Mouse (Mus musculus): Measurements from ENCODE around the gene Ralgps1. TPM values are rescaled to one million over a fixed set of nuclear protein-coding genes. Genes with fewer than 3 reads are reported as not detected.

Gene Ralgps1
- total and polyA plus RNA-seq, 3 experiments = 0.89 to 2.6 TPM; not detected in 1

- TF ChIP-seq ETS1 (IDR thresholded peaks at IDR 0.05; ENCODE audit: low read depth, low read length) (no peak), KAT2A (conservative IDR thresholded peaks at IDR 0.05; ENCODE audit: low read depth, low read length) (no peak), BHLHE40 (IDR thresholded peaks at IDR 0.05; ENCODE audit: borderline replicate concordance, low read depth, low read length) (no peak), NELFE (IDR thresholded peaks at IDR 0.05; ENCODE audit: low read depth, low read length) (no peak), HCFC1 (IDR thresholded peaks at IDR 0.05; ENCODE audit: low read depth, low read length) (no peak)
Observed at GRCm38 (mm10) chr2:33349581-33349980, 21.7 kb downstream of the Ralgps1 start.

DNA sequence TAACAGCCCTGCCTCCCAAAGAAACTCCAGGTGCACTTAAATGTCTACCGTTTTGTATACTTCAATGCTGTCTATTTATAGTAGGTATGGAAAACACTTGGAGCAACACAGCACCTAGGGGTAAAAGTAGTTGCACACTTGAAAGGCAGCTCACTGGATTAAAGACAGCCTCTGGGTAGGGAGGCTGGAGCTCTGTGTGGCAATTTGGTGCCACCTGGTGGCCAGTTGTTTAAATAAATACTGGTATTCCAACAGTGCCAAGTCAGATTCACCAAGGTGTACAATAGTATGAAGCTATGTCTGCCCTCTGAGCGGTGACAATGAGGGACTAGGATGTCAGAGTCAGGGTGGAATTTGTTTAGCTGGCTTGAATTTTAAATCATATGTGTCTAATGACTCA lies 22.2 kb downstream of the Ralgps1 start:
- H3K27me3 ChIP-seq (ENCODE audit: control insufficient read depth in 1 of 2, insufficient read depth in 2 of 2, low read length in 2 of 2) = no peaks in the 10 kb centered on the region
- H3K9me3 ChIP-seq (replicated peaks; ENCODE audit: insufficient read depth, low read length) = no peaks in the 10 kb centered on the region
- H3K79me2 ChIP-seq (ENCODE audit: control insufficient read depth, insufficient read depth, low read length, poor library complexity) = no peaks in the 10 kb centered on the region
- H3K36me3 ChIP-seq (ENCODE audit: control insufficient read depth in 1 of 2, insufficient read depth in 2 of 2, low read length in 2 of 2) = no peaks in the 10 kb centered on the region
- H3K4me1 ChIP-seq (ENCODE audit: control insufficient read depth in 1 of 2, insufficient read depth in 2 of 2, low read length in 2 of 2) = no peaks in the 10 kb centered on the region
- H3K4me3 ChIP-seq (ENCODE audit: control insufficient read depth in 1 of 2, insufficient read depth in 1 of 2, low read depth in 2 of 2, low read length in 2 of 2) = no peak overlapping the region
- H3K27ac ChIP-seq (ENCODE audit: control insufficient read depth, low read depth, low read length) = no peak overlapping the region
- DNase-seq (ENCODE audit: low read depth, low spot score) = peak; percentile 79
- no peak overlapping the region for H3K9ac ChIP-seq (ENCODE audit: control insufficient read depth, low read depth, low read length, poor library complexity, severe bottlenecking)
- peak; percentile 75 to 95 (median 83) for TF ChIP-seq CTCF (IDR thresholded peaks at IDR 0.05 in 2 of 3, conservative IDR thresholded peaks at IDR 0.05 in 1 of 3; ENCODE audit: control insufficient read depth in 1 of 3, insufficient read depth in 1 of 3, low read depth in 2 of 3, low read length in 3 of 3, poor library complexity in 1 of 3, severe bottlenecking in 1 of 3)
- TF ChIP-seq MEF2A (IDR thresholded peaks at IDR 0.05; ENCODE audit: extremely low read depth, insufficient replicate concordance, low read depth, low read length, poor library complexity, severe bottlenecking) = no peak
- TF ChIP-seq SMC3 (IDR thresholded peaks at IDR 0.05; ENCODE audit: low read depth, low read length) = peak; percentile 97
- peak; percentile 91 for TF ChIP-seq ZC3H11A (IDR thresholded peaks at IDR 0.05; ENCODE audit: low read depth, low read length)
- TF ChIP-seq RAD21 (IDR thresholded peaks at IDR 0.05; ENCODE audit: low read depth, low read length) = peak; percentile 98
- no peak for TF ChIP-seq GABPA (IDR thresholded peaks at IDR 0.05; ENCODE audit: low read depth, low read length)
- TF ChIP-seq MAX (IDR thresholded peaks at IDR 0.05; ENCODE audit: low read length) = no peak

More at GRCm38 (mm10) chr2:33349581-33349980, 21.7 kb downstream of the Ralgps1 start:
- Histone ChIP-seq H3K9ac (ENCODE audit: control insufficient read depth, low read depth, low read length, poor library complexity, severe bottlenecking) (no peak overlapping the region), H3K4me1 (ENCODE audit: control insufficient read depth in 1 of 2, insufficient read depth in 2 of 2, low read length in 2 of 2) (no peaks in the 10 kb centered on the region), H3K79me2 (ENCODE audit: control insufficient read depth, insufficient read depth, low read length, poor library complexity) (no peaks in the 10 kb centered on the region), H3K9me3 (replicated peaks; ENCODE audit: insufficient read depth, low read length) (no peaks in the 10 kb centered on the region), H3K36me3 (ENCODE audit: control insufficient read depth in 1 of 2, insufficient read depth in 2 of 2, low read length in 2 of 2) (no peaks in the 10 kb centered on the region), H3K27ac (ENCODE audit: control insufficient read depth, low read depth, low read length) (no peak overlapping the region), H3K4me3 (ENCODE audit: control insufficient read depth in 1 of 2, insufficient read depth in 1 of 2, low read depth in 2 of 2, low read length in 2 of 2) (no peak overlapping the region), H3K27me3 (ENCODE audit: control insufficient read depth in 1 of 2, insufficient read depth in 2 of 2, low read length in 2 of 2) (no peaks in the 10 kb centered on the region)
- no peak for DNase-seq (ENCODE audit: low read depth, low spot score)

DNA sequence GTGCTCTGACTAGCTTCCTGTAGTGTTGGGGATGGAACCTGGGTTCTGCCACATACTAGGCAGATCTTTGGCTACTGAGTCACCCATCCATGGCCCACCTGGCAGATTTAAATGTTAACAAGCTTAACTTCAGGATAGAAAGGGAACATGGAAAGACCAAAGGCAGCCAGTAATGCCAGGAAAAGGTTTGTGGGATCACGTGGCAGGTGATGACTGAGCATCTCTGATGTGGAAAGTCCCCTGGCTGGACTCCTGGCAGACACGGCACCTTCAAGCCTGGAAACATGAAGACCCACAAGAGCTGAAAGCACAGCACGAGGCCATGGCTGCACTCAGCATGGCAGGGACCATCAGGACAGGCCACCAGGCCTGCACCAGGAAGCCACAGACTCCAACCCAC lies 23.0 kb downstream of the Ralgps1 start:
- H3K9ac ChIP-seq (ENCODE audit: control insufficient read depth, low read depth, low read length, poor library complexity, severe bottlenecking) = no peak overlapping the region
- H3K9me3 ChIP-seq (replicated peaks; ENCODE audit: insufficient read depth, low read length) = no peaks in the 10 kb centered on the region
- TF ChIP-seq MAX (IDR thresholded peaks at IDR 0.05; ENCODE audit: low read length) (no peak), CHD1 (IDR thresholded peaks at IDR 0.05; ENCODE audit: low read depth, low read length) (no peak), MAZ (IDR thresholded peaks at IDR 0.05; ENCODE audit: low read depth, low read length) (no peak), GABPA (IDR thresholded peaks at IDR 0.05; ENCODE audit: low read depth, low read length) (no peak), NRF1 (IDR thresholded peaks at IDR 0.05; ENCODE audit: insufficient read depth, low read depth, low read length, poor library complexity, severe bottlenecking) (no peak), NELFE (IDR thresholded peaks at IDR 0.05; ENCODE audit: low read depth, low read length) (no peak), MEF2A (IDR thresholded peaks at IDR 0.05; ENCODE audit: extremely low read depth, insufficient replicate concordance, low read depth, low read length, poor library complexity, severe bottlenecking) (no peak)
- no peaks in the 10 kb centered on the region for H3K79me2 ChIP-seq (ENCODE audit: control insufficient read depth, insufficient read depth, low read length, poor library complexity)
- H3K36me3 ChIP-seq (ENCODE audit: control insufficient read depth in 1 of 2, insufficient read depth in 2 of 2, low read length in 2 of 2) = no peaks in the 10 kb centered on the region
- H3K4me1 ChIP-seq (ENCODE audit: control insufficient read depth in 1 of 2, insufficient read depth in 2 of 2, low read length in 2 of 2) = no peaks in the 10 kb centered on the region
- no peak for DNase-seq (ENCODE audit: low read depth, low spot score)
- H3K27ac ChIP-seq (ENCODE audit: control insufficient read depth, low read depth, low read length) = no peak overlapping the region
- H3K27me3 ChIP-seq (ENCODE audit: control insufficient read depth in 1 of 2, insufficient read depth in 2 of 2, low read length in 2 of 2) = no peaks in the 10 kb centered on the region
- no peak overlapping the region for H3K4me3 ChIP-seq (ENCODE audit: control insufficient read depth in 1 of 2, insufficient read depth in 1 of 2, low read depth in 2 of 2, low read length in 2 of 2)

Measured in MEL (cell line).